Mouse (Mus musculus): Measurements from ENCODE around the gene Apon.

DNA sequence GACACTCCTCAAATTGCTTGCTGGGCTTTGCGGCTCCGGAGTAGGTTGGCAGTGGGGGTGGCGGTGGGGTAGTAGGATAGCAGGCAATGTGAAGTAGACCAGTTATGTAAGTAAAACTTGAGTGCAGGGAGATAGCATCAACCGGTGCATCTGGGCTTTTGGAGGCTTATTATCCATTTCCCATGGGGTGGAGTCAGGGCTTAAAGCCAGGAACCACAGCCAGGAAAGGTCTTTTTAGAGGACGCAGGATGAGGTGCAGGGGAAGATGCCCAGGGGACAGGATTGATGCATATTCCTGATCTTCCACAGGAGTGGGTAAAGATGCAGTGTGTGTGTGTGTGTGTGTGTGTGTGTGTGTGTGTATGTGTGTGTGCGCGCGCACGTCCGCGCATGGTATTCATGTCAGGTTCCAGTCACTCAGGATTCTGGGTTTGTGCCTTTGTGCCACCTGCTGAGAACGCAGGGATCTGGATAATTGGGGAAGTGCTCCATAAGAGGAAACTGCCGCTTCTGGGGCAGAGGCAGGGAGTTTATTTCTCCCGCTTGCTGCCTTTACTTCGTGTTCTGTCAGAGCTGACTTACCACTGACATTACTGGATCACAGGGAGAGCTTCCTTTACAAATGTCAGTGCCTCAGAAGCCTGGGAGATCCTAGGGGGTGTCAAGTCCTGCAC, 16.0 kb upstream of the Apon start:
- no peak for TF ChIP-seq CTCF (IDR thresholded peaks at IDR 0.05; ENCODE audit: extremely low read depth, insufficient read depth, low read length)
- no peak for TF ChIP-seq POLR2A (IDR thresholded peaks at IDR 0.05; ENCODE audit: extremely low read depth, insufficient read depth, low read length)
